Mouse (Mus musculus): ENCODE data around the gene Ces2h. TPM values are rescaled to one million over a fixed set of nuclear protein-coding genes. Genes with fewer than 3 reads are reported as not detected.

Gene Ces2h
- polyA plus RNA-seq, 1 experiment = not detected

DNA sequence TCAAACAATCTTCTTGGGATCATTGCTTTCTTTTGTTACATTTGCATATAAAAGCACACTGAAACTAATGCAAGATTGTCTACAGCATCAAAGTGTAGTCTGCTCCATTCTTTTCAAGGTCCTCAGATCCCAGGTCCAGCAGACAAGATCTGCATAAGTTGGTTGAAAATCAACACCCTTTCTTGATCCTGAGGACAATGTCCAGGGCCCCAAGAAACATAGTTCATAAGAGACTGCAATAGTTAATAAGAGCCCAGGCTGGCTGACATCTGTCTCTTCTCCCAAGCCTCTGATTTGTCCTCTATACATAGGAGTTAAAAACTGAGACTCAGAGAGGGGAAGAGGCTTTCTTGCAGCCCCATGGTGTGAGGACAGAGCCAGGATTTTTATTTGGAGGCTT lies 68.3 kb downstream of the Ces2h start:
- Histone ChIP-seq H3K27ac (ENCODE audit: insufficient read depth, low read depth, low read length) (no peak overlapping the region), H3K4me3 (ENCODE audit: insufficient read depth, low read length) (no peak overlapping the region), H3K4me1 (ENCODE audit: control insufficient read depth, insufficient read depth, low read length) (no peaks in the 10 kb centered on the region)
- TF ChIP-seq POLR2A (IDR thresholded peaks at IDR 0.05; ENCODE audit: borderline replicate concordance, low read depth, low read length) = no peak
- TF ChIP-seq CTCF (IDR thresholded peaks at IDR 0.05; ENCODE audit: low read depth, low read length) = no peak

Other genes starting within 250 kb of the Ces2h start
- not detected in 2 replicates for gene Ces2b, start 169.3 kb upstream of the Ces2h start, polyA plus RNA-seq (2012; ENCODE audit: insufficient read depth, insufficient read length, missing spikeins)
- not detected in 2 replicates for gene Ces2c, start 153.8 kb upstream of the Ces2h start, polyA plus RNA-seq (2012; ENCODE audit: insufficient read depth, insufficient read length, missing spikeins)
- gene Ces2e, start 74.6 kb upstream of the Ces2h start, polyA plus RNA-seq (2012; ENCODE audit: insufficient read depth, insufficient read length, missing spikeins) = not detected in 2 replicates
- gene Ces2f, start 53.5 kb upstream of the Ces2h start, polyA plus RNA-seq (2012; ENCODE audit: insufficient read depth, insufficient read length, missing spikeins) = not detected in 2 replicates
- gene Ces2g, start 39.1 kb upstream of the Ces2h start, polyA plus RNA-seq (2012; ENCODE audit: insufficient read depth, insufficient read length, missing spikeins) = not detected in 2 replicates
- gene Ces3a, start 47.7 kb downstream of the Ces2h start, polyA plus RNA-seq (2012; ENCODE audit: insufficient read depth, insufficient read length, missing spikeins) = not detected in 2 replicates
- gene Ces3b, start 82.9 kb downstream of the Ces2h start, polyA plus RNA-seq (2012; ENCODE audit: insufficient read depth, insufficient read length, missing spikeins) = not detected in 2 replicates
- not detected in 2 replicates for gene Ces4a, start 130.9 kb downstream of the Ces2h start, polyA plus RNA-seq (2012; ENCODE audit: insufficient read depth, insufficient read length, missing spikeins)
- 124 and 130 TPM in 2 replicates for gene Cbfb, start 169.8 kb downstream of the Ces2h start, polyA plus RNA-seq (2012; ENCODE audit: insufficient read depth, insufficient read length, missing spikeins)
- gene D230025D16Rik, start 224.3 kb downstream of the Ces2h start, polyA plus RNA-seq (2012; ENCODE audit: insufficient read depth, insufficient read length, missing spikeins) = 24.5 and 27.8 TPM in 2 replicates